Mouse (Mus musculus): ENCODE data around the gene Ophn1. TPM values are rescaled to one million over a fixed set of nuclear protein-coding genes. Genes with fewer than 3 reads are reported as not detected.

Gene Ophn1
- 18.5 TPM in 2 replicates for polyA plus RNA-seq (2016; fragmentation: Nextera tagmentation; extraction: Ambion mirVana)

GRCm38 (mm10) chrX:98890406-98891116, at the start of gene Ophn1:
TSS of gene Ophn1 (minus strand) at chrX:98891025.
- WGBS, result 13% methylated on average over 48 of the region's 48 CpGs
- Histone ChIP-seq H3K4me2 (peak within 1 kb of the TSS; percentile 62), H3K27ac (peak within 1 kb of the TSS; percentile 67), H3K27me3 (peaks cover 26% of the 10 kb centered on the region), H3K4me3 (replicated peaks) (peak within 1 kb of the TSS; percentile 54), H3K36me3 (no peaks in the 10 kb centered on the region), H3K9ac (replicated peaks) (peak within 1 kb of the TSS; percentile 62), H3K4me1 (replicated peaks) (no peaks in the 10 kb centered on the region), H3K9me3 (no peaks in the 10 kb centered on the region)
- peak; percentile 95 for ATAC-seq (ENCODE audit: insufficient number of reproducible peaks, insufficient read depth, low FRiP score, low TSS enrichment, low read depth)

- H3K4me3 ChIP-seq (replicated peaks), result peak overlapping the region; percentile 55
- H3K27ac ChIP-seq, result peak overlapping the region; percentile 93
- H3K9ac ChIP-seq (replicated peaks), result peak overlapping the region; percentile 64
- 0 out of 2 replicates have a peak, but pooled peaks cover 4% of the 10 kb centered on the region for H3K4me1 ChIP-seq (replicated peaks)
- peak; percentile 91 for ATAC-seq (ENCODE audit: insufficient number of reproducible peaks, insufficient read depth, low FRiP score, low TSS enrichment, low read depth)
- WGBS, result 20% methylated on average over 57 of the region's 57 CpGs
- H3K9me3 ChIP-seq, result no peaks in the 10 kb centered on the region
- H3K4me2 ChIP-seq, result peak overlapping the region; percentile 58
- H3K36me3 ChIP-seq, result peaks cover 5% of the 10 kb centered on the region; the same call in 1 of the 2 replicates
- peaks cover 7% of the 10 kb centered on the region; the same call in 1 of the 2 replicates for H3K27me3 ChIP-seq
These were observed 46.9 kb upstream of the Ophn1 start for GRCm38 (mm10) chrX:98937555-98938294.

GRCm38 (mm10) chrX:98936707-98937554, 46.1 kb upstream of the Ophn1 start:
- Histone ChIP-seq H3K27me3 (peaks cover 9% of the 10 kb centered on the region), H3K4me1 (replicated peaks) (0 out of 2 replicates have a peak, but pooled peaks cover 4% of the 10 kb centered on the region), H3K4me2 (peak overlapping the region; percentile 58), H3K9me3 (no peaks in the 10 kb centered on the region), H3K9ac (replicated peaks) (peak overlapping the region; percentile 64), H3K27ac (peak overlapping the region; percentile 93), H3K4me3 (replicated peaks) (peak overlapping the region; percentile 55), H3K36me3 (peaks cover 5% of the 10 kb centered on the region; the same call in 1 of the 2 replicates)
- peak; percentile 93 for ATAC-seq (ENCODE audit: insufficient number of reproducible peaks, insufficient read depth, low FRiP score, low TSS enrichment, low read depth)
- 20% methylated on average over 66 of the region's 66 CpGs for WGBS

- ATAC-seq (ENCODE audit: insufficient number of reproducible peaks, insufficient read depth, low FRiP score, low TSS enrichment, low read depth), result no peak
- peak within 1 kb of the TSS; percentile 55 for H3K4me3 ChIP-seq (replicated peaks)
- H3K9me3 ChIP-seq, result no peaks in the 10 kb centered on the region
- peaks cover 14% of the 10 kb centered on the region for H3K27me3 ChIP-seq
- peaks cover 5% of the 10 kb centered on the region; the same call in 1 of the 2 replicates for H3K36me3 ChIP-seq
- peak within 1 kb of the TSS; percentile 64 for H3K9ac ChIP-seq (replicated peaks)
- peak within 1 kb of the TSS; percentile 93 for H3K27ac ChIP-seq
- H3K4me1 ChIP-seq (replicated peaks), result 0 out of 2 replicates have a peak, but pooled peaks cover 4% of the 10 kb centered on the region
- H3K4me2 ChIP-seq, result peak within 1 kb of the TSS; percentile 58
- WGBS, result 67% methylated on average over 3 of the region's 3 CpGs
These were observed 45.3 kb upstream of the Ophn1 start, which contains the start of gene Yipf6 for GRCm38 (mm10) chrX:98936101-98936500. TSS of gene Yipf6 (plus strand) at chrX:98936316.

- no peak overlapping the region for H3K27ac ChIP-seq
- H3K9ac ChIP-seq (replicated peaks), result no peak overlapping the region
- no peaks in the 10 kb centered on the region for H3K27me3 ChIP-seq
- H3K4me2 ChIP-seq, result no peak overlapping the region
- H3K9me3 ChIP-seq, result no peaks in the 10 kb centered on the region
- ATAC-seq (ENCODE audit: insufficient number of reproducible peaks, insufficient read depth, low FRiP score, low TSS enrichment, low read depth), result no peak
- 30% methylated on average over 6 of the region's 6 CpGs for WGBS
- no peaks in the 10 kb centered on the region for H3K4me1 ChIP-seq (replicated peaks)
- H3K36me3 ChIP-seq, result no peaks in the 10 kb centered on the region
- H3K4me3 ChIP-seq (replicated peaks), result no peak overlapping the region
These were observed 28.6 kb upstream of the Ophn1 start for GRCm38 (mm10) chrX:98919423-98919822.

- no peaks in the 10 kb centered on the region for H3K4me1 ChIP-seq (replicated peaks)
- H3K9me3 ChIP-seq, result no peaks in the 10 kb centered on the region
- no peak overlapping the region for H3K9ac ChIP-seq (replicated peaks)
- H3K36me3 ChIP-seq, result no peaks in the 10 kb centered on the region
- H3K4me2 ChIP-seq, result no peak overlapping the region
- H3K4me3 ChIP-seq (replicated peaks), result no peak overlapping the region
- H3K27ac ChIP-seq, result no peak overlapping the region
- H3K27me3 ChIP-seq, result peaks cover 16% of the 10 kb centered on the region; the same call in 1 of the 2 replicates
- no peak for ATAC-seq (ENCODE audit: insufficient number of reproducible peaks, insufficient read depth, low FRiP score, low TSS enrichment, low read depth)
- 57% methylated on average over 1 of the region's 1 CpGs for WGBS
These were observed 18.1 kb upstream of the Ophn1 start for GRCm38 (mm10) chrX:98908910-98909309.

- H3K4me3 ChIP-seq (replicated peaks), result no peak overlapping the region
- ATAC-seq (ENCODE audit: insufficient number of reproducible peaks, insufficient read depth, low FRiP score, low TSS enrichment, low read depth), result no peak
- 88% methylated on average over 6 of the region's 6 CpGs for WGBS
- H3K9ac ChIP-seq (replicated peaks), result no peak overlapping the region
- no peaks in the 10 kb centered on the region for H3K9me3 ChIP-seq
- no peak overlapping the region for H3K4me2 ChIP-seq
- no peak overlapping the region for H3K27ac ChIP-seq
- peaks cover 13% of the 10 kb centered on the region; the same call in 1 of the 2 replicates for H3K27me3 ChIP-seq
- H3K36me3 ChIP-seq, result no peaks in the 10 kb centered on the region
- H3K4me1 ChIP-seq (replicated peaks), result no peaks in the 10 kb centered on the region
These were observed 13.4 kb upstream of the Ophn1 start for GRCm38 (mm10) chrX:98904226-98904625.

GRCm38 (mm10) chrX:98898307-98898706, 7.5 kb upstream of the Ophn1 start:
- Histone ChIP-seq H3K9ac (replicated peaks) (no peak overlapping the region), H3K27me3 (peaks cover 3% of the 10 kb centered on the region; the same call in 1 of the 2 replicates), H3K4me2 (no peak overlapping the region), H3K9me3 (no peaks in the 10 kb centered on the region), H3K4me1 (replicated peaks) (no peaks in the 10 kb centered on the region), H3K36me3 (no peaks in the 10 kb centered on the region), H3K27ac (no peak overlapping the region), H3K4me3 (replicated peaks) (no peak overlapping the region)
- ATAC-seq (ENCODE audit: insufficient number of reproducible peaks, insufficient read depth, low FRiP score, low TSS enrichment, low read depth), result no peak
- WGBS, result 59% methylated on average over 3 of the region's 3 CpGs

- 12% methylated on average over 14 of the region's 14 CpGs for WGBS
- peak overlapping the region; percentile 67; the same call in 1 of the 2 replicates for H3K27ac ChIP-seq
- 0 out of 2 replicates have a peak, but pooled peaks have one; percentile 9 for ATAC-seq (ENCODE audit: insufficient number of reproducible peaks, insufficient read depth, low FRiP score, low TSS enrichment, low read depth)
- no peaks in the 10 kb centered on the region for H3K9me3 ChIP-seq
- H3K4me1 ChIP-seq (replicated peaks), result no peaks in the 10 kb centered on the region
- H3K9ac ChIP-seq (replicated peaks), result peak overlapping the region; percentile 62
- no peaks in the 10 kb centered on the region for H3K36me3 ChIP-seq
- peak overlapping the region; percentile 54 for H3K4me3 ChIP-seq (replicated peaks)
- peak overlapping the region; percentile 62 for H3K4me2 ChIP-seq
- H3K27me3 ChIP-seq, result peaks cover 26% of the 10 kb centered on the region
These were observed 786 bp downstream of the Ophn1 start for GRCm38 (mm10) chrX:98890072-98890405.

GRCm38 (mm10) chrX:98881983-98882382, 8.8 kb downstream of the Ophn1 start:
- H3K27me3 ChIP-seq, result peaks cover 13% of the 10 kb centered on the region; the same call in 1 of the 2 replicates
- no peak overlapping the region for H3K4me3 ChIP-seq (replicated peaks)
- H3K9me3 ChIP-seq, result no peaks in the 10 kb centered on the region
- H3K9ac ChIP-seq (replicated peaks), result no peak overlapping the region
- no peaks in the 10 kb centered on the region for H3K36me3 ChIP-seq
- H3K4me2 ChIP-seq, result no peak overlapping the region
- ATAC-seq (ENCODE audit: insufficient number of reproducible peaks, insufficient read depth, low FRiP score, low TSS enrichment, low read depth), result no peak
- WGBS, result 88% methylated on average over 2 of the region's 2 CpGs
- H3K4me1 ChIP-seq (replicated peaks), result no peaks in the 10 kb centered on the region
- H3K27ac ChIP-seq, result no peak overlapping the region

Measured in limb, embryonic 12.5 days (tissue).